Mouse (Mus musculus) cerebellum, adult 8-10 months (tissue): Measurements from ENCODE around the gene Ccdc51.
"Not testable (repeated sequence)": the region's sequence is repeated elsewhere in the genome, so short reads cannot be mapped to it uniquely, and the experiment has no call there.

ENCODE experiments used
- DNase-seq: peaks from one replicate; pipeline ENCODE4 v3.0.0; 2022

The Ccdc51 gene

GRCm38 (mm10) chr9:109125481-109125880 lies 43.2 kb downstream of the Ccdc51 start:
- no peak for DNase-seq

GRCm38 (mm10) chr9:109127076-109127475 lies 44.8 kb downstream of the Ccdc51 start:
- no peak for DNase-seq

GRCm38 (mm10) chr9:109128211-109128610 lies 45.9 kb downstream of the Ccdc51 start:
- DNase-seq, result no peak

- DNase-seq, result no peak
Measured at GRCm38 (mm10) chr9:109130076-109130475, 47.8 kb downstream of the Ccdc51 start.

GRCm38 (mm10) chr9:109140414-109140813 lies 58.1 kb downstream of the Ccdc51 start:
- not testable (repeated sequence) for DNase-seq
